23 mouse cellular contexts compared by ENCODE assay signal in the genomic region with DNA sequence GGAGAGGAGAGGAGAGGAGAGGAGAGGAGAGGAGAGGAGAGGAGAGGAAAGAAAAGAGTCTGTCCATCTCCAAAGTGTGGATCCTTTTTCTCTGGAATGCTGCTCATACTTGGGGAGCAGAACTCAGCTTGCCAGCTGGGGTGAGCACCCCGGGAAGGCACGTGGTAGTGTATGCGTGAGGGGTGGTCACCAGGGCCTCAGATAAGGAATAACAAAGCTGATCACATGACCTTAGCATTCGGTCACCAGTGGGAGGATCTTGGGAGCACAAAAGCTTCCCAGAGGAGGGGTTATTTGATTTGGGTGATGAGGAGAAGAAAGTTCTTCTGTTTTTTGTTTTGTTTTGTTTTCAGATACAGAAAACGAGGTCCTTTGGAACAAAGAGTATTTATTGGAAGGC.
DNase-seq lines count a peak whose midpoint lies in the region; TF ChIP-seq lines count a peak whose summit lies in the region.
"Had no signal": no experiment of that assay in that cellular context is flagged by ENCODE, and none has a peak within 500 bp of the region (broad histone marks: within the 10 kb centered on the region; RNA-seq: fewer than 3 reads in every experiment).

No protein-coding gene starts in this region.

- TF ChIP-seq POLR2A in MEL (IDR thresholded peaks at IDR 0.05; ENCODE audit: control insufficient read depth in 1 of 2, insufficient read depth in 1 of 2, low read depth in 1 of 2, low read length in 2 of 2, poor library complexity in 1 of 2) = no peak
- TF ChIP-seq POLR2A in kidney, adult 2 months (IDR thresholded peaks at IDR 0.05; ENCODE audit: low read depth, low read length) = no peak

- H3K4me3 ChIP-seq in E14TG2a.4 (replicated peaks; ENCODE audit: low read length) (0 out of 2 replicates have a peak overlapping the region, but pooled peaks have one; percentile 11), MEL (ENCODE audit: control insufficient read depth in 1 of 2, insufficient read depth in 1 of 2, low read depth in 2 of 2, low read length in 2 of 2) (no peak overlapping the region)
- no peak overlapping the region for H3K4me3 ChIP-seq in kidney, adult 2 months (ENCODE audit: insufficient read depth, low read depth, low read length)
- H3K4me3 ChIP-seq: forebrain, embryonic 10.5 days; forebrain, embryonic 13.5 days; heart, adult 2 months; heart, embryonic 10.5 days; heart, embryonic 13.5 days had no signal

- no peaks in the 10 kb centered on the region for H3K79me2 ChIP-seq in MEL (ENCODE audit: control insufficient read depth, insufficient read depth, low read length, poor library complexity)

- no peak for TF ChIP-seq RAD21 in MEL (IDR thresholded peaks at IDR 0.05; ENCODE audit: low read depth, low read length)

- no peak for TF ChIP-seq CTCF in E14TG2a.4 (conservative IDR thresholded peaks at IDR 0.05; ENCODE audit: low read length)
- no peak for TF ChIP-seq CTCF in MEL (IDR thresholded peaks at IDR 0.05 in 2 of 3, conservative IDR thresholded peaks at IDR 0.05 in 1 of 3; ENCODE audit: control insufficient read depth in 1 of 3, insufficient read depth in 1 of 3, low read depth in 2 of 3, low read length in 3 of 3, poor library complexity in 1 of 3, severe bottlenecking in 1 of 3)
- TF ChIP-seq CTCF in kidney, adult 2 months (conservative IDR thresholded peaks at IDR 0.05; ENCODE audit: insufficient read depth, insufficient read length, low read depth, low read length) = no peak

- DNase-seq in layer of hippocampus, adult 9-11 months = peak; percentile 23
- no peak for DNase-seq in layer of hippocampus, adult 11-12 months (ENCODE audit: low spot score)
- no peak for DNase-seq in MEL (ENCODE audit: low read depth, low spot score)
- DNase-seq in brain, adult 2 months (ENCODE audit: low read depth, low spot score) = peak; percentile 48
- no peak for DNase-seq in kidney, adult 2 months
- DNase-seq in adipocyte (ENCODE audit: low spot score) = no peak
- DNase-seq: adrenal gland, adult 8-10 months; adrenal gland, postnatal 25 days; B cell, adult 2 months; cerebellum, adult 18-20 months; cerebellum, adult 9-10 months; cerebellum, postnatal 14 days; gastrocnemius, postnatal 10 days; gastrocnemius, postnatal 36 days; heart, adult 2 months; heart, postnatal 14 days had no signal

- WGBS in kidney, adult 2 months = 45% methylated on average over 5 of the region's 5 CpGs

- H3K27me3 ChIP-seq in E14TG2a.4 (ENCODE audit: insufficient read depth, low read length) (no peaks in the 10 kb centered on the region), MEL (ENCODE audit: control insufficient read depth in 1 of 2, insufficient read depth in 2 of 2, low read length in 2 of 2) (no peaks in the 10 kb centered on the region)
- no peaks in the 10 kb centered on the region for H3K27me3 ChIP-seq in kidney, adult 2 months (replicated peaks; ENCODE audit: control insufficient read depth, insufficient read depth, low read length)

- TF ChIP-seq EP300 in MEL (IDR thresholded peaks at IDR 0.05; ENCODE audit: low read depth in 1 of 2, low read length in 2 of 2) = no peak

- peaks cover 55% of the 10 kb centered on the region for H3K4me1 ChIP-seq in E14TG2a.4 (replicated peaks; ENCODE audit: low read depth, low read length)
- peaks cover 0 to 9% of the 10 kb centered on the region in 2 experiments; a peak in 3 of 4 replicates for H3K4me1 ChIP-seq in MEL (ENCODE audit: control insufficient read depth in 1 of 2, insufficient read depth in 2 of 2, low read length in 2 of 2)
- peaks cover 20% of the 10 kb centered on the region; the same call in 1 of the 2 replicates for H3K4me1 ChIP-seq in kidney, adult 2 months (ENCODE audit: control insufficient read depth, insufficient read depth, low read length)
- H3K4me1 ChIP-seq: forebrain, embryonic 13.5 days; heart, embryonic 13.5 days had no signal

- H3K9me3 ChIP-seq in E14TG2a.4 (ENCODE audit: low read length) (no peaks in the 10 kb centered on the region), MEL (replicated peaks; ENCODE audit: insufficient read depth, low read length) (no peaks in the 10 kb centered on the region)
- H3K9me3 ChIP-seq: forebrain, embryonic 10.5 days; forebrain, embryonic 13.5 days; heart, embryonic 10.5 days; heart, embryonic 13.5 days had no signal

- no peak overlapping the region for H3K27ac ChIP-seq in MEL (ENCODE audit: control insufficient read depth, low read depth, low read length)
- no peak overlapping the region for H3K27ac ChIP-seq in kidney, adult 2 months (ENCODE audit: insufficient read depth, low read depth, low read length)
- H3K27ac ChIP-seq: forebrain, embryonic 10.5 days; forebrain, embryonic 13.5 days; heart, adult 2 months; heart, embryonic 10.5 days; heart, embryonic 13.5 days; hindbrain, embryonic 14.5 days; hindbrain, postnatal 0 days had no signal

- no peak overlapping the region for H3K9ac ChIP-seq in MEL (ENCODE audit: control insufficient read depth, low read depth, low read length, poor library complexity, severe bottlenecking)
- H3K9ac ChIP-seq: forebrain, embryonic 13.5 days; heart, embryonic 13.5 days; hindbrain, embryonic 14.5 days had no signal

- H3K36me3 ChIP-seq in E14TG2a.4 (ENCODE audit: insufficient read depth, low read length) = no peaks in the 10 kb centered on the region
- H3K36me3 ChIP-seq in MEL (ENCODE audit: control insufficient read depth in 1 of 2, insufficient read depth in 2 of 2, low read length in 2 of 2) = peaks cover 0 to 7% of the 10 kb centered on the region in 2 experiments; a peak in 2 of 4 replicates
- H3K36me3 ChIP-seq in kidney, adult 2 months (ENCODE audit: control insufficient read depth, insufficient read depth, low read length) = no peaks in the 10 kb centered on the region
- H3K36me3 ChIP-seq: forebrain, embryonic 10.5 days; heart, embryonic 10.5 days; heart, embryonic 13.5 days had no signal

TF ChIP-seq in MEL, 35 proteins besides CTCF, POLR2A, EP300 and RAD21:
- no peak for TF ChIP-seq JUND (IDR thresholded peaks at IDR 0.05; ENCODE audit: low read depth, low read length)
- TF ChIP-seq SIN3A (IDR thresholded peaks at IDR 0.05; ENCODE audit: low read length) = no peak
- TF ChIP-seq ZNF384 (IDR thresholded peaks at IDR 0.05; ENCODE audit: low read depth, low read length) = no peak
- TF ChIP-seq USF1 (IDR thresholded peaks at IDR 0.05; ENCODE audit: low read depth, low read length) = peak; percentile 56; the same call in 1 of the 2 replicates
- no peak for TF ChIP-seq MAZ (IDR thresholded peaks at IDR 0.05; ENCODE audit: low read depth, low read length)
- TF ChIP-seq TBP (IDR thresholded peaks at IDR 0.05; ENCODE audit: low read depth, low read length) = no peak

Comparison
In these comparisons a context has a peak if more than half of its experiments do, and no peak if none do; other contexts are left out.
1. DNase-seq: peak in layer of hippocampus, adult 9-11 months (single experiment) and brain, adult 2 months (single experiment); none in layer of hippocampus, adult 11-12 months (single experiment), MEL (single experiment), kidney, adult 2 months (single experiment) and adipocyte (single experiment).